Mouse (Mus musculus): ENCODE measurements around the gene Srpk2. TPM values are rescaled to one million over a fixed set of nuclear protein-coding genes. Genes with fewer than 3 reads are reported as not detected.

The Srpk2 gene
- total and polyA plus RNA-seq, 3 experiments, result 20.6 to 31.1 (median 23.3) TPM

GRCm38 (mm10) chr5:23674829-23675498, 9.5 kb downstream of the Srpk2 start:
- Histone ChIP-seq H3K9me3 (replicated peaks; ENCODE audit: low read length) (no peaks in the 10 kb centered on the region), H3K4me3 (replicated peaks in 1 of 3; ENCODE audit: low read depth in 2 of 3, low read length in 2 of 3, poor library complexity in 1 of 3) (peak overlapping the region; percentile 65 to 89 (median 88)), H3K27me3 (replicated peaks) (no peaks in the 10 kb centered on the region), H3K4me2 (ENCODE audit: insufficient read depth, low read depth, poor library complexity, severe bottlenecking) (peak overlapping the region; percentile 11; the same call in 1 of the 2 replicates), H3K36me3 (replicated peaks in 1 of 2; ENCODE audit: control insufficient read depth in 1 of 2, insufficient read depth in 1 of 2, low read length in 1 of 2) (peaks cover 0 to 7% of the 10 kb centered on the region in 2 experiments), H3K79me2 (replicated peaks; ENCODE audit: control insufficient read depth, extremely low read depth, insufficient read depth, poor library complexity, severe bottlenecking) (no peaks in the 10 kb centered on the region; the same call in 1 of the 2 replicates), H3K27ac (ENCODE audit: insufficient read depth, low read depth) (no peak overlapping the region), H3K9ac (ENCODE audit: insufficient read depth, low read depth) (peak overlapping the region; percentile 75), H3K4me1 (ENCODE audit: control insufficient read depth in 1 of 2, insufficient read depth in 2 of 2) (peaks cover 0 to 35% of the 10 kb centered on the region in 2 experiments; a peak in 2 of 4 replicates)
- in situ Hi-C loops (cut with MboI; ENCODE audit: low pct_ligation_motif_present, low pct_unique_long_range_greater_than_20kb, low sequenced_read_pairs) (no loop called here), dilution Hi-C loops (cut with MboI; ENCODE audit: extremely low pct_ligation_motif_present, extremely low pct_unique_long_range_greater_than_20kb, low sequenced_read_pairs) (no loop called here)
- DNase-seq (ENCODE audit: extremely low read depth), result peak; percentile 33
- peak; percentile 64 for TF ChIP-seq NRF1 (IDR thresholded peaks at IDR 0.05; ENCODE audit: low read depth, low read length)
- peak; percentile 5; the same call in 1 of the 2 replicates for TF ChIP-seq IRF4 (IDR thresholded peaks at IDR 0.05; ENCODE audit: low read depth, low read length)
- TF ChIP-seq GABPA (IDR thresholded peaks at IDR 0.05; ENCODE audit: insufficient replicate concordance, low read depth, low read length), result no peak
- TF ChIP-seq CTCF (conservative IDR thresholded peaks at IDR 0.05 in 1 of 2, IDR thresholded peaks at IDR 0.05 in 1 of 2; ENCODE audit: low read depth in 2 of 2, low read length in 2 of 2), result peak in 1 of 2 experiments; percentile 60; a peak in 2 of 4 replicates
- peak; percentile 36 for TF ChIP-seq SMC3 (IDR thresholded peaks at IDR 0.05; ENCODE audit: low read depth, low read length)
- TF ChIP-seq BHLHE40 (IDR thresholded peaks at IDR 0.05; ENCODE audit: low read depth, low read length), result peak; percentile 35; the same call in 1 of the 2 replicates
- TF ChIP-seq RAD21 (IDR thresholded peaks at IDR 0.05; ENCODE audit: low read depth, low read length), result peak; percentile 43
- peak; percentile 47; the same call in 1 of the 2 replicates for TF ChIP-seq UBTF (IDR thresholded peaks at IDR 0.05; ENCODE audit: low read depth, low read length)
- TF ChIP-seq POLR2A (IDR thresholded peaks at IDR 0.05; ENCODE audit: low read depth, low read length), result no peak
- TF ChIP-seq MAFK (IDR thresholded peaks at IDR 0.05; ENCODE audit: insufficient replicate concordance, low read length), result no peak

GRCm38 (mm10) chr5:23672136-23672535, 12.3 kb downstream of the Srpk2 start:
- no peak overlapping the region for H3K9ac ChIP-seq (ENCODE audit: insufficient read depth, low read depth)
- peaks cover 0 to 19% of the 10 kb centered on the region in 2 experiments; a peak in 2 of 4 replicates for H3K4me1 ChIP-seq (ENCODE audit: control insufficient read depth in 1 of 2, insufficient read depth in 2 of 2)
- DNase-seq (ENCODE audit: extremely low read depth), result no peak
- in situ Hi-C loops (cut with MboI; ENCODE audit: low pct_ligation_motif_present, low pct_unique_long_range_greater_than_20kb, low sequenced_read_pairs), result no loop called here
- TF ChIP-seq SMC3 (IDR thresholded peaks at IDR 0.05; ENCODE audit: low read depth, low read length), result no peak
- TF ChIP-seq NELFE (IDR thresholded peaks at IDR 0.05; ENCODE audit: low read depth, low read length), result no peak
- no peak for TF ChIP-seq USF1 (IDR thresholded peaks at IDR 0.05; ENCODE audit: low read depth, low read length)
- no peak for TF ChIP-seq RAD21 (IDR thresholded peaks at IDR 0.05; ENCODE audit: low read depth, low read length)
- no peak for TF ChIP-seq ZMIZ1 (IDR thresholded peaks at IDR 0.05; ENCODE audit: low read depth, low read length)
- TF ChIP-seq POLR2A (IDR thresholded peaks at IDR 0.05; ENCODE audit: low read depth, low read length), result no peak
- no peak for TF ChIP-seq PAX5 (IDR thresholded peaks at IDR 0.05; ENCODE audit: low read length)
- no peak for TF ChIP-seq CHD2 (IDR thresholded peaks at IDR 0.05; ENCODE audit: low read length)
- TF ChIP-seq MYC (IDR thresholded peaks at IDR 0.05; ENCODE audit: low read depth, low read length), result no peak
- H3K79me2 ChIP-seq (replicated peaks; ENCODE audit: control insufficient read depth, extremely low read depth, insufficient read depth, poor library complexity, severe bottlenecking), result no peaks in the 10 kb centered on the region; the same call in 1 of the 2 replicates
- H3K27ac ChIP-seq (ENCODE audit: insufficient read depth, low read depth), result no peak overlapping the region
- no peak overlapping the region for H3K4me3 ChIP-seq (replicated peaks in 1 of 3; ENCODE audit: low read depth in 2 of 3, low read length in 2 of 3, poor library complexity in 1 of 3)
- H3K27me3 ChIP-seq (replicated peaks), result no peaks in the 10 kb centered on the region
- peaks cover 0 to 19% of the 10 kb centered on the region in 2 experiments for H3K36me3 ChIP-seq (replicated peaks in 1 of 2; ENCODE audit: control insufficient read depth in 1 of 2, insufficient read depth in 1 of 2, low read length in 1 of 2)
- dilution Hi-C loops (cut with MboI; ENCODE audit: extremely low pct_ligation_motif_present, extremely low pct_unique_long_range_greater_than_20kb, low sequenced_read_pairs), result no loop called here
- no peaks in the 10 kb centered on the region for H3K9me3 ChIP-seq (replicated peaks; ENCODE audit: low read length)
- H3K4me2 ChIP-seq (ENCODE audit: insufficient read depth, low read depth, poor library complexity, severe bottlenecking), result no peak overlapping the region
